Mouse (Mus musculus): ENCODE data around the gene Tmem107.

Gene Tmem107

GRCm38 (mm10) chr11:69074776-69075069 is 4.1 kb downstream of the Tmem107 start:
- no peak for DNase-seq (ENCODE audit: low read depth)

- DNase-seq (ENCODE audit: low read depth) = no peak
These were observed 5.3 kb downstream of the Tmem107 start for GRCm38 (mm10) chr11:69075764-69076479.

GRCm38 (mm10) chr11:69076572-69076971 is 6.0 kb downstream of the Tmem107 start:
- no peak for DNase-seq (ENCODE audit: low read depth)

GRCm38 (mm10) chr11:69077316-69077715 is 6.7 kb downstream of the Tmem107 start:
- no peak for DNase-seq (ENCODE audit: low read depth)

GRCm38 (mm10) chr11:69078041-69078440 is 7.4 kb downstream of the Tmem107 start:
- DNase-seq (ENCODE audit: low read depth) = no peak

- no peak for DNase-seq (ENCODE audit: low read depth)
These were observed 8.3 kb downstream of the Tmem107 start for GRCm38 (mm10) chr11:69078805-69079438.

- DNase-seq (ENCODE audit: low read depth) = no peak
These were observed 9.7 kb downstream of the Tmem107 start for GRCm38 (mm10) chr11:69080102-69080854.

GRCm38 (mm10) chr11:69080855-69081222 is 10.2 kb downstream of the Tmem107 start:
- no peak for DNase-seq (ENCODE audit: low read depth)

- DNase-seq (ENCODE audit: low read depth) = no peak
These were observed 11.0 kb downstream of the Tmem107 start for GRCm38 (mm10) chr11:69081613-69082012.

GRCm38 (mm10) chr11:69085608-69086007 is 15.0 kb downstream of the Tmem107 start:
- no peak for DNase-seq (ENCODE audit: low read depth)

GRCm38 (mm10) chr11:69086390-69086789 is 15.8 kb downstream of the Tmem107 start:
- no peak for DNase-seq (ENCODE audit: low read depth)

- DNase-seq (ENCODE audit: low read depth) = no peak
These were observed 16.5 kb downstream of the Tmem107 start for GRCm38 (mm10) chr11:69087082-69087481.

- no peak for DNase-seq (ENCODE audit: low read depth)
These were observed 17.0 kb downstream of the Tmem107 start for GRCm38 (mm10) chr11:69087597-69087996.

GRCm38 (mm10) chr11:69088103-69088855 is 17.7 kb downstream of the Tmem107 start, which contains the start of gene Vamp2:
Gene Vamp2 (plus strand): TSS chr11:69088490.
- no peak for DNase-seq (ENCODE audit: low read depth)

- no peak for DNase-seq (ENCODE audit: low read depth)
These were observed 18.4 kb downstream of the Tmem107 start for GRCm38 (mm10) chr11:69088856-69089615.

- DNase-seq (ENCODE audit: low read depth) = no peak
These were observed 19.1 kb downstream of the Tmem107 start for GRCm38 (mm10) chr11:69089616-69090290.

- no peak for DNase-seq (ENCODE audit: low read depth)
These were observed 19.8 kb downstream of the Tmem107 start for GRCm38 (mm10) chr11:69090367-69090766.

- DNase-seq (ENCODE audit: low read depth) = no peak
These were observed 21.2 kb downstream of the Tmem107 start for GRCm38 (mm10) chr11:69091566-69092385.

GRCm38 (mm10) chr11:69092386-69092751 is 21.8 kb downstream of the Tmem107 start:
- peak; percentile 78 for DNase-seq (ENCODE audit: low read depth)

GRCm38 (mm10) chr11:69092871-69093270 is 22.3 kb downstream of the Tmem107 start:
- DNase-seq (ENCODE audit: low read depth) = no peak
